10 mouse cellular contexts compared by ENCODE assay signal in genomic region chr12:107953044-107953684, GRCm38 (mm10). TPM values are rescaled to one million over a fixed set of nuclear protein-coding genes. Genes with fewer than 3 reads are reported as not detected.
DNase-seq lines count a peak whose midpoint lies in the region; ATAC-seq lines count a peak whose summit lies in the region.
"Had no signal": no experiment of that assay in that cellular context is flagged by ENCODE, and none has a peak within 500 bp of the region (broad histone marks: within the 10 kb centered on the region; RNA-seq: fewer than 3 reads in every experiment).

No protein-coding gene starts in this region.

- H3K27me3 ChIP-seq in neural tube, embryonic 14.5 days (ENCODE audit: control insufficient read depth, insufficient read depth, low read length), result no peaks in the 10 kb centered on the region
- H3K27me3 ChIP-seq: lung, embryonic 15.5 days had no signal

- no peaks in the 10 kb centered on the region for H3K9me3 ChIP-seq in neural tube, embryonic 14.5 days (ENCODE audit: control insufficient read depth, low read length)
- H3K9me3 ChIP-seq: lung, embryonic 15.5 days had no signal

- no peaks in the 10 kb centered on the region for H3K36me3 ChIP-seq in neural tube, embryonic 14.5 days (ENCODE audit: control insufficient read depth, insufficient read depth, low read length)
- H3K36me3 ChIP-seq: lung, embryonic 15.5 days had no signal

- H3K9ac ChIP-seq in neural tube, embryonic 14.5 days (replicated peaks; ENCODE audit: low read depth, low read length), result no peak overlapping the region
- H3K9ac ChIP-seq: lung, embryonic 15.5 days had no signal

- peaks cover 25% of the 10 kb centered on the region for H3K4me1 ChIP-seq in neural tube, embryonic 14.5 days (ENCODE audit: control insufficient read depth, insufficient read depth, low read length)

- no peak overlapping the region for H3K4me3 ChIP-seq in neural tube, embryonic 14.5 days (ENCODE audit: low read depth, low read length)
- H3K4me3 ChIP-seq: lung, embryonic 15.5 days had no signal

- 0 out of 2 replicates have a peak, but pooled peaks have one; percentile 16 for ATAC-seq in neural tube, embryonic 14.5 days (ENCODE audit: low read depth)

- WGBS in neural tube, embryonic 14.5 days, result 84% methylated on average over 16 of the region's 16 CpGs

- DNase-seq in adrenal gland, adult (ENCODE audit: inconsistent age in 2 of 2, low spot score in 1 of 2), result peak; percentile 42 to 65
- no peak for DNase-seq in adrenal gland, postnatal 25 days
- peak; percentile 66 for DNase-seq in layer of hippocampus, adult 9-11 months
- no peak for DNase-seq in layer of hippocampus, postnatal 10 days (ENCODE audit: low spot score in 2 of 2)
- DNase-seq in gonadal fat pad, adult 2 months (ENCODE audit: low read depth), result peak; percentile 70
- DNase-seq in cerebellum, postnatal 14 days, result no peak
- no peak for DNase-seq in left cerebral cortex, postnatal 25 days (ENCODE audit: low spot score in 2 of 2)
- DNase-seq: spleen, adult 18-20 months had no signal

- peak overlapping the region; percentile 60 for H3K27ac ChIP-seq in neural tube, embryonic 14.5 days (ENCODE audit: low read depth, low read length)
- H3K27ac ChIP-seq: lung, embryonic 15.5 days had no signal

- H3K4me2 ChIP-seq in neural tube, embryonic 14.5 days (ENCODE audit: low read depth, low read length), result peak overlapping the region; percentile 32; the same call in 1 of the 2 replicates

- intact Hi-C loops in left cerebral cortex, postnatal 25 days (cut with DNase I), result no loop called here

RNA-seq across cellular contexts. Expression of gene Bcl11b, which starts 50.2 kb away (rescaled TPM):
- 0.18 and 0.38 TPM in 2 replicates for total RNA-seq in adrenal gland, postnatal 25 days (2021)
- 100 to 1,000 TPM; 118 to 127 TPM for total RNA-seq in layer of hippocampus, postnatal 10 days (2021)
- 0.70 and 1.0 TPM in 2 replicates for polyA plus RNA-seq in gonadal fat pad, adult 2 months (2012; rRNA removed)
- polyA plus RNA-seq in neural tube, embryonic 14.5 days (2014; fragmentation: Nextera tagmentation; extraction: Ambion mirVana), result 38.0 and 38.2 TPM in 2 replicates
- total RNA-seq in left cerebral cortex, postnatal 25 days (2021), result 10 to 100 TPM; 54.4 to 71.5 TPM

Comparison
In these comparisons a context has a peak if more than half of its experiments do, and no peak if none do; other contexts are left out.
1. DNase-seq: peak in adrenal gland, adult (2 of 2), layer of hippocampus, adult 9-11 months (single experiment) and gonadal fat pad, adult 2 months (single experiment); none in adrenal gland, postnatal 25 days (single experiment), layer of hippocampus, postnatal 10 days (0 of 2), cerebellum, postnatal 14 days (0 of 2) and left cerebral cortex, postnatal 25 days (0 of 2).
2. RNA of gene Bcl11b, which starts 50.2 kb away (total RNA-seq): 118 to 127 TPM in layer of hippocampus, postnatal 10 days and 54.4 to 71.5 TPM in left cerebral cortex, postnatal 25 days; 0.18 to 0.38 TPM in adrenal gland, postnatal 25 days; every median in the first group is over 10 times any median in the second.